Mouse (Mus musculus): Measurements from ENCODE around the gene Gm17660.

GRCm38 (mm10) chr5:104047200-104048105 lies 30.0 kb downstream of the Gm17660 start:
- TF ChIP-seq CTCF (IDR thresholded peaks at IDR 0.05 in 2 of 3, conservative IDR thresholded peaks at IDR 0.05 in 1 of 3; ENCODE audit: control insufficient read depth in 1 of 3, insufficient read depth in 1 of 3, low read depth in 2 of 3, low read length in 3 of 3, poor library complexity in 1 of 3, severe bottlenecking in 1 of 3) (no peak), MAX (IDR thresholded peaks at IDR 0.05; ENCODE audit: low read length) (peak; percentile 44; the same call in 1 of the 2 replicates), USF1 (IDR thresholded peaks at IDR 0.05; ENCODE audit: low read depth, low read length) (no peak), POLR2A (IDR thresholded peaks at IDR 0.05; ENCODE audit: control insufficient read depth in 1 of 2, insufficient read depth in 1 of 2, low read depth in 1 of 2, low read length in 2 of 2, poor library complexity in 1 of 2) (no peak), EP300 (IDR thresholded peaks at IDR 0.05; ENCODE audit: low read depth in 1 of 2, low read length in 2 of 2) (peak in 1 of 2 experiments; percentile 8; a peak in 1 of 4 replicates)
